Mouse (Mus musculus) MN1 (cell line): ENCODE measurements around the gene Ankrd23.

Source experiments
- DNase-seq: peaks from one replicate; pipeline ENCODE4 v3.0.0-alpha.2; 2016; ENCODE audit warnings: low spot score

Gene Ankrd23

GRCm38 (mm10) chr1:36518259-36518658 lies 18.4 kb downstream of the Ankrd23 start:
- no peak for DNase-seq

- DNase-seq, result peak; percentile 51
Measured at GRCm38 (mm10) chr1:36513718-36514117, 23.0 kb downstream of the Ankrd23 start.

GRCm38 (mm10) chr1:36513310-36513709 lies 23.4 kb downstream of the Ankrd23 start:
- peak; percentile 43 for DNase-seq

GRCm38 (mm10) chr1:36512966-36513280 lies 23.8 kb downstream of the Ankrd23 start:
- no peak for DNase-seq

GRCm38 (mm10) chr1:36512089-36512965 lies 24.4 kb downstream of the Ankrd23 start:
- peak; percentile 82 for DNase-seq

GRCm38 (mm10) chr1:36511289-36512021 lies 25.2 kb downstream of the Ankrd23 start, which contains the start of gene Cnnm3:
Cnnm3 (plus strand) TSS chr1:36511867.
- peak; percentile 100 for DNase-seq

- no peak for DNase-seq
Measured at GRCm38 (mm10) chr1:36508238-36508637, 28.4 kb downstream of the Ankrd23 start.

GRCm38 (mm10) chr1:36501261-36501660 lies 35.4 kb downstream of the Ankrd23 start:
- DNase-seq, result peak; percentile 84

- no peak for DNase-seq
Measured at GRCm38 (mm10) chr1:36497312-36497711, 39.4 kb downstream of the Ankrd23 start.

GRCm38 (mm10) chr1:36496719-36497118 lies 40.0 kb downstream of the Ankrd23 start:
- no peak for DNase-seq

GRCm38 (mm10) chr1:36493299-36493698 lies 43.4 kb downstream of the Ankrd23 start:
- no peak for DNase-seq

GRCm38 (mm10) chr1:36492416-36493139 lies 44.1 kb downstream of the Ankrd23 start:
- peak; percentile 82 for DNase-seq

- DNase-seq, result no peak
Measured at GRCm38 (mm10) chr1:36489661-36490060, 47.0 kb downstream of the Ankrd23 start.

GRCm38 (mm10) chr1:36487111-36487510 lies 49.6 kb downstream of the Ankrd23 start:
- DNase-seq, result no peak

- no peak for DNase-seq
Measured at GRCm38 (mm10) chr1:36485080-36485479, 51.6 kb downstream of the Ankrd23 start.

- DNase-seq, result no peak
Measured at GRCm38 (mm10) chr1:36483825-36484224, 52.9 kb downstream of the Ankrd23 start.
